Mouse (Mus musculus) liver, embryonic 15.5 days (tissue): ENCODE measurements at regions not wholly inside any gene's neighbourhood (a gene's known extent, or its start where the extent isn't known, plus 50 kb on each side); places are given as distances from the start of the nearest gene placed in this dataset.

Source experiments
- ATAC-seq: fragments of 200-750 bp; cut with Nextera tagmentation; 2 replicates; pipeline ENCODE4 v1.8.0; 2017; ENCODE audit warnings: moderate number of reproducible peaks, mild to moderate bottlenecking, moderate library complexity; ENCODE audit not compliant: insufficient read depth
- H3K27ac ChIP-seq: fragments of 300-500 bp; sonication (generic); replicated peaks from 2 replicates; pipeline ENCODE4 v1.5.1; 2015; ENCODE audit warnings: mild to moderate bottlenecking, inconsistent platforms
- H3K27me3 ChIP-seq: fragments of 300-500 bp; sonication (generic); 2 replicates; pipeline ENCODE4 v1.6.1; 2015; ENCODE audit warnings: mild to moderate bottlenecking, inconsistent platforms
- H3K36me3 ChIP-seq: fragments of 300-500 bp; sonication (generic); replicated peaks from 2 replicates; pipeline ENCODE4 v1.6.1; 2015; ENCODE audit warnings: moderate library complexity, mild to moderate bottlenecking, inconsistent platforms
- H3K4me1 ChIP-seq: fragments of 300-500 bp; sonication (generic); replicated peaks from 2 replicates; pipeline ENCODE4 v1.6.1; 2015; ENCODE audit warnings: inconsistent platforms
- H3K4me2 ChIP-seq: fragments of 300-500 bp; sonication (generic); 2 replicates; pipeline ENCODE4 v1.6.1; 2015; ENCODE audit warnings: moderate library complexity, mild to moderate bottlenecking, inconsistent platforms
- H3K4me3 ChIP-seq: fragments of 300-500 bp; sonication (generic); replicated peaks from 2 replicates; pipeline ENCODE4 v1.5.1; 2015; ENCODE audit warnings: mild to moderate bottlenecking, inconsistent platforms
- H3K9ac ChIP-seq: fragments of 300-500 bp; sonication (generic); 2 replicates; pipeline ENCODE4 v1.6.1; 2015; ENCODE audit warnings: moderate library complexity, mild to moderate bottlenecking, inconsistent platforms
- H3K9me3 ChIP-seq: fragments of 300-500 bp; sonication (generic); replicated peaks from 2 replicates; pipeline ENCODE4 v1.6.1; 2016; ENCODE audit warnings: inconsistent platforms
- WGBS: fragments of 180-500 bp; shearing (Covaris S2); methylation state at CpG from one replicate; pipeline ENCODE4 v1.1.7; 2015; ENCODE audit warnings: mixed read lengths; ENCODE audit not compliant: insufficient replicate concordance; 5-methylcytosine and 5-hydroxymethylcytosine counted together

- 22% methylated on average over 2 of the region's 2 CpGs for WGBS
- H3K36me3 ChIP-seq = no peaks in the 10 kb centered on the region
Observed at GRCm38 (mm10) chr4:124272002-124272401, 338.6 kb downstream of the 3100002H09Rik start.

GRCm38 (mm10) chr4:124268404-124268803 is 342.2 kb downstream of the 3100002H09Rik start:
- Histone ChIP-seq H3K27me3 (no peaks in the 10 kb centered on the region), H3K4me1 (no peaks in the 10 kb centered on the region), H3K4me3 (no peak overlapping the region), H3K9me3 (no peaks in the 10 kb centered on the region), H3K36me3 (no peaks in the 10 kb centered on the region), H3K27ac (no peak overlapping the region), H3K4me2 (no peak overlapping the region), H3K9ac (no peak overlapping the region)
- 64% methylated on average over 4 of the region's 4 CpGs for WGBS
- no peak for ATAC-seq

More at GRCm38 (mm10) chr4:124272002-124272401, 338.6 kb downstream of the 3100002H09Rik start:
- H3K4me1 ChIP-seq = no peaks in the 10 kb centered on the region
- H3K9me3 ChIP-seq = no peaks in the 10 kb centered on the region
- no peak overlapping the region for H3K27ac ChIP-seq
- H3K27me3 ChIP-seq = peaks cover 13% of the 10 kb centered on the region
- no peak overlapping the region for H3K4me2 ChIP-seq
- H3K9ac ChIP-seq = no peak overlapping the region
- no peak overlapping the region for H3K4me3 ChIP-seq
- ATAC-seq = no peak

GRCm38 (mm10) chr4:124266573-124266972 is 344.0 kb downstream of the 3100002H09Rik start:
- no peak overlapping the region for H3K27ac ChIP-seq
- 62% methylated on average over 4 of the region's 4 CpGs for WGBS
- no peaks in the 10 kb centered on the region for H3K9me3 ChIP-seq
- no peak for ATAC-seq
- no peaks in the 10 kb centered on the region for H3K27me3 ChIP-seq
- H3K9ac ChIP-seq = no peak overlapping the region
- no peak overlapping the region for H3K4me3 ChIP-seq
- no peak overlapping the region for H3K4me2 ChIP-seq
- H3K4me1 ChIP-seq = no peaks in the 10 kb centered on the region
- H3K36me3 ChIP-seq = no peaks in the 10 kb centered on the region

- H3K4me3 ChIP-seq = no peak overlapping the region
- H3K9ac ChIP-seq = no peak overlapping the region
- no peaks in the 10 kb centered on the region for H3K9me3 ChIP-seq
- H3K27ac ChIP-seq = no peak overlapping the region
- no peak for ATAC-seq
- no peaks in the 10 kb centered on the region for H3K36me3 ChIP-seq
- H3K27me3 ChIP-seq = no peaks in the 10 kb centered on the region
- no peak overlapping the region for H3K4me2 ChIP-seq
- H3K4me1 ChIP-seq = no peaks in the 10 kb centered on the region
- WGBS = 75% methylated on average over 15 of the region's 15 CpGs
Observed at GRCm38 (mm10) chr4:124265527-124265926, 345.1 kb downstream of the 3100002H09Rik start.

GRCm38 (mm10) chr4:124257006-124257405 is 339.2 kb upstream of the 4930535I16Rik start:
- ATAC-seq = no peak
- WGBS = 9% methylated on average over 9 of the region's 9 CpGs
- no peak overlapping the region for H3K4me3 ChIP-seq
- no peak overlapping the region for H3K9ac ChIP-seq
- H3K27me3 ChIP-seq = no peaks in the 10 kb centered on the region
- no peaks in the 10 kb centered on the region for H3K36me3 ChIP-seq
- H3K4me1 ChIP-seq = no peaks in the 10 kb centered on the region
- H3K9me3 ChIP-seq = no peaks in the 10 kb centered on the region
- no peak overlapping the region for H3K27ac ChIP-seq
- no peak overlapping the region for H3K4me2 ChIP-seq

- Histone ChIP-seq H3K9me3 (no peaks in the 10 kb centered on the region), H3K27ac (no peak overlapping the region), H3K4me1 (no peaks in the 10 kb centered on the region), H3K27me3 (no peaks in the 10 kb centered on the region), H3K36me3 (no peaks in the 10 kb centered on the region), H3K4me3 (no peak overlapping the region), H3K4me2 (no peak overlapping the region), H3K9ac (no peak overlapping the region)
- 63% methylated on average over 7 of the region's 7 CpGs for WGBS
- no peak for ATAC-seq
Observed at GRCm38 (mm10) chr4:124256515-124256914, 338.7 kb upstream of the 4930535I16Rik start.

GRCm38 (mm10) chr4:124255183-124255543 is 337.3 kb upstream of the 4930535I16Rik start:
- no peaks in the 10 kb centered on the region for H3K9me3 ChIP-seq
- H3K36me3 ChIP-seq = no peaks in the 10 kb centered on the region
- no peak overlapping the region for H3K4me2 ChIP-seq
- no peak overlapping the region for H3K27ac ChIP-seq
- H3K4me3 ChIP-seq = no peak overlapping the region
- WGBS = 51% methylated on average over 7 of the region's 7 CpGs
- no peaks in the 10 kb centered on the region for H3K27me3 ChIP-seq
- ATAC-seq = no peak
- no peaks in the 10 kb centered on the region for H3K4me1 ChIP-seq
- no peak overlapping the region for H3K9ac ChIP-seq

GRCm38 (mm10) chr4:124254446-124255182 is 336.8 kb upstream of the 4930535I16Rik start:
- ATAC-seq = no peak
- Histone ChIP-seq H3K27me3 (no peaks in the 10 kb centered on the region), H3K9me3 (no peaks in the 10 kb centered on the region), H3K36me3 (no peaks in the 10 kb centered on the region), H3K4me3 (no peak overlapping the region), H3K4me1 (no peaks in the 10 kb centered on the region), H3K27ac (no peak overlapping the region), H3K9ac (no peak overlapping the region), H3K4me2 (no peak overlapping the region)
- 43% methylated on average over 22 of the region's 22 CpGs for WGBS

GRCm38 (mm10) chr4:124241600-124241999 is 323.8 kb upstream of the 4930535I16Rik start:
- Histone ChIP-seq H3K9me3 (no peaks in the 10 kb centered on the region), H3K36me3 (no peaks in the 10 kb centered on the region), H3K4me2 (no peak overlapping the region), H3K27ac (no peak overlapping the region), H3K4me3 (no peak overlapping the region), H3K9ac (no peak overlapping the region), H3K4me1 (no peaks in the 10 kb centered on the region), H3K27me3 (no peaks in the 10 kb centered on the region)
- 40% methylated on average over 13 of the region's 13 CpGs for WGBS
- ATAC-seq = no peak

GRCm38 (mm10) chr4:124236476-124236875 is 318.7 kb upstream of the 4930535I16Rik start:
- Histone ChIP-seq H3K4me3 (no peak overlapping the region), H3K27ac (no peak overlapping the region), H3K9me3 (no peaks in the 10 kb centered on the region), H3K4me1 (no peaks in the 10 kb centered on the region), H3K9ac (no peak overlapping the region), H3K27me3 (no peaks in the 10 kb centered on the region), H3K36me3 (no peaks in the 10 kb centered on the region), H3K4me2 (no peak overlapping the region)
- 54% methylated on average over 16 of the region's 16 CpGs for WGBS
- ATAC-seq = no peak

- Histone ChIP-seq H3K9ac (no peak overlapping the region), H3K4me3 (no peak overlapping the region), H3K36me3 (no peaks in the 10 kb centered on the region), H3K4me1 (no peaks in the 10 kb centered on the region), H3K4me2 (no peak overlapping the region), H3K27ac (no peak overlapping the region), H3K9me3 (no peaks in the 10 kb centered on the region), H3K27me3 (no peaks in the 10 kb centered on the region)
- 11% methylated on average over 17 of the region's 17 CpGs for WGBS
- ATAC-seq = no peak
Observed at GRCm38 (mm10) chr4:124228537-124228936, 310.7 kb upstream of the 4930535I16Rik start.
